Mouse (Mus musculus) midbrain, embryonic 12.5 days (tissue): ENCODE data around the gene Ccdc160. TPM values are rescaled to one million over a fixed set of nuclear protein-coding genes. Genes with fewer than 3 reads are reported as not detected.

ENCODE experiments used
- ATAC-seq: fragments of 200-750 bp; cut with Nextera tagmentation; 2 replicates; pipeline ENCODE4 v1.8.0; 2017; ENCODE audit warnings: low read depth, moderate TSS enrichment, moderate library complexity; ENCODE audit not compliant: low FRiP score
- H3K27ac ChIP-seq: fragments of 300-500 bp; sonication (generic); replicated peaks from 2 replicates; pipeline ENCODE4 v1.5.1; 2016; ENCODE audit warnings: mild to moderate bottlenecking
- H3K27me3 ChIP-seq: fragments of 300-500 bp; sonication (generic); 2 replicates; pipeline ENCODE4 v1.6.1; 2016; ENCODE audit warnings: mild to moderate bottlenecking
- H3K36me3 ChIP-seq: fragments of 300-500 bp; sonication (generic); 2 replicates; pipeline ENCODE4 v1.6.1; 2016
- H3K4me1 ChIP-seq: fragments of 300-500 bp; sonication (generic); 2 replicates; pipeline ENCODE4 v1.6.1; 2016
- H3K4me2 ChIP-seq: fragments of 300-500 bp; sonication (generic); replicated peaks from 2 replicates; pipeline ENCODE4 v1.6.1; 2016; ENCODE audit warnings: mild to moderate bottlenecking, moderate library complexity
- H3K4me3 ChIP-seq: fragments of 300-500 bp; sonication (generic); 2 replicates; pipeline ENCODE4 v1.5.1; 2016; ENCODE audit warnings: mild to moderate bottlenecking
- H3K9ac ChIP-seq: fragments of 300-500 bp; sonication (generic); replicated peaks from 2 replicates; pipeline ENCODE4 v1.6.1; 2016; ENCODE audit warnings: mild to moderate bottlenecking, moderate library complexity
- H3K9me3 ChIP-seq: fragments of 300-500 bp; sonication (generic); 2 replicates; pipeline ENCODE4 v1.6.1; 2016; ENCODE audit warnings: mild to moderate bottlenecking
- WGBS: fragments of 180-500 bp; shearing (Covaris S2); methylation state at CpG from one replicate; pipeline ENCODE4 v1.1.7; 2016; 5-methylcytosine and 5-hydroxymethylcytosine counted together
- polyA plus RNA-seq: library from polyadenylated mRNA; unstranded; fragments of >200 nt; fragmentation: Nextera tagmentation; extraction: Ambion mirVana; gene quantifications from 2 replicates; pipeline ENCODE4 v1.2.1, GENCODE M21; 2016

The Ccdc160 gene
- 5.4 and 5.5 TPM in 2 replicates for polyA plus RNA-seq

DNA sequence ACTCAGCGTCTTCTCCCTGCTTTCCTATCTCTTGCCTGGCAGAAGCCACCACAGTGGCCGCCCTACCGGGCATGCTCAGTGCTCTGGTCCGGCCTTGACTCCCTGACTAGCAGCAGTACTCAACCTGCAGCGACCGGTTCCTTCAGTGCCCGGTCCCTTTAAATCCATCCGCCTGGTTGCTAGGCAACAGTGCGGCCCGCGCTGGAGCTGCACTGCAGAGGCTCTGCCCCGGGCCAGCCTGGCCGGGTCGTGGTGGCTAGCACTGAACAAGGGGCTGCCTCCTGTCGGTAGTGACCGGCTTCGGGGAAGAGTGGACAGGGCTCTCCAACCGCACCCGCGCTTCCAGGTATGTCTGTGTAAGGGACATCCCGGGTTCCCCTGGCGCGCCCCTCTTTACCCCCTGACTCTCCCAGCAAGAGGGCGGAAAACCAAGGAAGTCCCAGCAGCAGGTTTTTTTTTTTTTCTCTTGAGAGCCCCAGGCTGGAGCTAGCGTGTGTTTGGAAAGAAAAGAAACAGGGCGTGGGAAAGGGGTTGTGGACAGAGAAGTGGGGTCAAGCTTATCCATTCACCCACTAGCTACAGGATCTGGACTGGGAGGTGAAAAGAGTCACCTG lies at the start of gene Ccdc160:
TSS of gene Ccdc160 (plus strand) at position 221 of the 614 bp plus-strand sequence.
- H3K9me3 ChIP-seq, result no peaks in the 10 kb centered on the region
- H3K9ac ChIP-seq, result peak within 1 kb of the TSS; percentile 56
- H3K4me3 ChIP-seq, result peak within 1 kb of the TSS; percentile 43
- 13% methylated on average over 26 of the region's 26 CpGs for WGBS
- peaks cover 5% of the 10 kb centered on the region; the same call in 1 of the 2 replicates for H3K4me1 ChIP-seq
- ATAC-seq, result peak; percentile 99
- H3K27me3 ChIP-seq, result no peaks in the 10 kb centered on the region
- peak within 1 kb of the TSS; percentile 40 for H3K27ac ChIP-seq
- no peaks in the 10 kb centered on the region for H3K36me3 ChIP-seq
- H3K4me2 ChIP-seq, result peak within 1 kb of the TSS; percentile 46

DNA sequence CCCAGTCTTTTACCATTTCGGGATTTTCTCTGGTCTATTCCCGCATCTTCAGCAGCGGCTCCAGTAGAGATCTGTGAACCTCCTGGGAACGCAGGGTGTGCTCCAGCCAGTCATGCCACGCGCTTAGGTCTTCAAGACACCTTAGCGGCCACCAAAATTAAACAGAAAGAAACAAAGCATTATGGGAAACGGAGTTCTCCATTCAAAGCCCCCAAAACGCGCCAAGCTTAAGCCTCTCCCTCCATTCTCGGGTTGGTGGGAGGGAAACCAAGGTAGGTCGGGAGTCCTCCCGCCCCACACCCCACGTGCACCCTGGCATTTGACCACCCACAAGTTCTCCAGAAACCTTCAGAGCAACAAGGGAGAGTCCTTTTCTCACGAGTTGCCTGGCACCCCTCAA lies 47.2 kb upstream of the Ccdc160 start:
- H3K9ac ChIP-seq, result peak overlapping the region; percentile 44; the same call in 1 of the 2 replicates
- no peaks in the 10 kb centered on the region for H3K27me3 ChIP-seq
- H3K4me3 ChIP-seq, result peak overlapping the region; percentile 49
- no peaks in the 10 kb centered on the region for H3K36me3 ChIP-seq
- no peak for ATAC-seq
- peaks cover 7% of the 10 kb centered on the region; the same call in 1 of the 2 replicates for H3K4me1 ChIP-seq
- no peaks in the 10 kb centered on the region for H3K9me3 ChIP-seq
- no peak overlapping the region for H3K27ac ChIP-seq
- 24% methylated on average over 15 of the region's 15 CpGs for WGBS
- H3K4me2 ChIP-seq, result peak overlapping the region; percentile 80

GRCm38 (mm10) chrX:52744201-52745051 lies 46.6 kb upstream of the Ccdc160 start:
- H3K4me1 ChIP-seq, result peaks cover 7% of the 10 kb centered on the region; the same call in 1 of the 2 replicates
- peak overlapping the region; percentile 49 for H3K4me3 ChIP-seq
- H3K9me3 ChIP-seq, result no peaks in the 10 kb centered on the region
- peak overlapping the region; percentile 80 for H3K4me2 ChIP-seq
- no peaks in the 10 kb centered on the region for H3K27me3 ChIP-seq
- H3K9ac ChIP-seq, result peak overlapping the region; percentile 44
- peak; percentile 69 for ATAC-seq
- H3K27ac ChIP-seq, result no peak overlapping the region
- 16% methylated on average over 38 of the region's 50 CpGs for WGBS
- no peaks in the 10 kb centered on the region for H3K36me3 ChIP-seq

GRCm38 (mm10) chrX:52745462-52745861 lies 45.5 kb upstream of the Ccdc160 start:
- Histone ChIP-seq H3K9ac (no peak overlapping the region), H3K27ac (no peak overlapping the region), H3K36me3 (no peaks in the 10 kb centered on the region), H3K4me3 (no peak overlapping the region), H3K4me1 (peaks cover 7% of the 10 kb centered on the region; the same call in 1 of the 2 replicates), H3K27me3 (no peaks in the 10 kb centered on the region), H3K9me3 (no peaks in the 10 kb centered on the region), H3K4me2 (peak overlapping the region; percentile 80)
- 0 out of 2 replicates have a peak, but pooled peaks have one; percentile 12 for ATAC-seq
- WGBS, result 15% methylated on average over 8 of the region's 8 CpGs

GRCm38 (mm10) chrX:52745917-52746316 lies 45.1 kb upstream of the Ccdc160 start:
- peaks cover 7% of the 10 kb centered on the region; the same call in 1 of the 2 replicates for H3K4me1 ChIP-seq
- ATAC-seq, result no peak
- no peak overlapping the region for H3K9ac ChIP-seq
- no peaks in the 10 kb centered on the region for H3K36me3 ChIP-seq
- WGBS, result 26% methylated on average over 10 of the region's 10 CpGs
- H3K27ac ChIP-seq, result no peak overlapping the region
- H3K9me3 ChIP-seq, result no peaks in the 10 kb centered on the region
- H3K4me3 ChIP-seq, result no peak overlapping the region
- 0 out of 2 replicates have a peak overlapping the region, but pooled peaks have one; percentile 80 for H3K4me2 ChIP-seq
- no peaks in the 10 kb centered on the region for H3K27me3 ChIP-seq

DNA sequence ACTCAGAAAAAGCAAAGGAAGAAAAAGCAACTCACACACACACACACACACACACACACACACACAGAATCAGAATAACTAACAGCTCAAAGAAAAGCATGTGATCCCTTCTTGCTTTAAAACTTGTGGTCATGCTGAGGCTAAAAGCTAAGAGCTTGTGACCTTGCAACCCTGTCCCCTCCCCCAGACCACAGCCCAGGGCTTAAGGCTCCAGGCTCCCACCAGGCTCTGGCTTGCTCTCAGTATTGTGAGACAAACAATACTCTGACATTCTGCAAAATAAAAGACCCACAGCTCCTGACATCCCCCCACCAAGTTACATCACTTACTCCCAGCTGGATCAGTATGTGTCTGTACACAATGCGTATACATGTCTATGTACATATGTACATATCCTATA lies 44.2 kb upstream of the Ccdc160 start:
- 0 out of 2 replicates have a peak, but pooled peaks have one; percentile 52 for ATAC-seq
- no peaks in the 10 kb centered on the region for H3K27me3 ChIP-seq
- no peaks in the 10 kb centered on the region for H3K36me3 ChIP-seq
- H3K4me1 ChIP-seq, result peaks cover 7% of the 10 kb centered on the region; the same call in 1 of the 2 replicates
- H3K9me3 ChIP-seq, result no peaks in the 10 kb centered on the region
- no peak overlapping the region for H3K4me3 ChIP-seq
- no peak overlapping the region for H3K9ac ChIP-seq
- no peak overlapping the region for H3K27ac ChIP-seq
- WGBS, result 24% methylated on average over 1 of the region's 1 CpGs
- H3K4me2 ChIP-seq, result no peak overlapping the region

DNA sequence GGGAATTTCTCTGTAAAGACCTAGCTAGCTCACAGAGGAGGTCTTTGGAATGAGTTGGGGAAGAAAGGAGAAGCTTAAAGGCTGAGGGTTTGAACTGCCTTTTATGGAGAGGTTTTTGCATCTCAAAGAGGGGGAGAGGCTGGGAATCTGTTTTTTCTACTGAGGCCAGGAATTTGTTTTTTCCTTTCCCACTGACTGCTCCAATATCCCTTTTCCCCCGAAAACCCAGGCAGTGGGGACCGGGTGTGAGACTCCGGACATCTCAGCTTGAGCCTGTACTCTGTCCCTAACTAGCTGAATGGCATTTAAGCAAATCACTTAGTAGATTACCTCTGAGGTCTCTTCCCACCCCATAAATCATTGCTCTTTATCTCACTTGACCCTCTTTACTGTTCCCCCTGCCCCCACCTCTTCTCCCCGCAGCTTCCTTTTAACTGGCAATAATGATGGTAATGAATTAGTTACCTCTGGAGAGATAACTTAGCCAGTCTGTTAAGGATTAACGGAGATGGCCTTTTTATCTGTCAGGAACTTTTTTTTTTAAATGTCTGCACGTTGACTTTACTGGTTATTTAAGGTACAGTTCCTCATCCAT lies 37.4 kb upstream of the Ccdc160 start:
- Histone ChIP-seq H3K4me1 (no peaks in the 10 kb centered on the region), H3K36me3 (no peaks in the 10 kb centered on the region), H3K9me3 (no peaks in the 10 kb centered on the region), H3K9ac (no peak overlapping the region), H3K4me3 (no peak overlapping the region), H3K27me3 (no peaks in the 10 kb centered on the region), H3K4me2 (no peak overlapping the region), H3K27ac (no peak overlapping the region)
- ATAC-seq, result no peak
- 23% methylated on average over 6 of the region's 6 CpGs for WGBS

DNA sequence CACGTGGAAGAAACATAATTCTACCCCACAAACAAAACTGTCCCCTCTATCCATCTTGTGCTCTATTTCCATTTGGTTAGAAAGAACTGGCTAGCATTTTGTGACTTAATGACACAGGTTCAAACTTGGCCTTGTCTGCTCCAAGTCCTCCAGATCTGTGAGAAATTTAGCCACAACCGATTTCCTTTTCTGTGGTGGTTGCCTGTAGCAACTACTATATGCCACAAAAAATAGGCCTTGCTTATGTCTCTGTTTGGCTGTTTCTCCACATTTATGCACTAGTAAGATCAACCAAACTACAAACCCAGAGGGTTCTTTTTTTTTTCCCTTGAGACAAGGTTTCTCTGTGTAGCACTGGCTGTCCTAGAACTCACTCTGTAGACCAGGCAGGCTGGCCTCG lies 33.8 kb upstream of the Ccdc160 start:
- Histone ChIP-seq H3K9me3 (no peaks in the 10 kb centered on the region), H3K9ac (no peak overlapping the region), H3K4me1 (no peaks in the 10 kb centered on the region), H3K4me3 (no peak overlapping the region), H3K36me3 (no peaks in the 10 kb centered on the region), H3K4me2 (no peak overlapping the region), H3K27me3 (no peaks in the 10 kb centered on the region), H3K27ac (no peak overlapping the region)
- 94% methylated on average over 3 of the region's 3 CpGs for WGBS
- no peak for ATAC-seq

GRCm38 (mm10) chrX:52759232-52759631 lies 31.8 kb upstream of the Ccdc160 start:
- ATAC-seq, result no peak
- no peak overlapping the region for H3K27ac ChIP-seq
- no peaks in the 10 kb centered on the region for H3K9me3 ChIP-seq
- no peak overlapping the region for H3K4me2 ChIP-seq
- no peaks in the 10 kb centered on the region for H3K4me1 ChIP-seq
- H3K36me3 ChIP-seq, result no peaks in the 10 kb centered on the region
- H3K27me3 ChIP-seq, result no peaks in the 10 kb centered on the region
- no peak overlapping the region for H3K9ac ChIP-seq
- 71% methylated on average over 2 of the region's 2 CpGs for WGBS
- no peak overlapping the region for H3K4me3 ChIP-seq

GRCm38 (mm10) chrX:52760191-52760945 lies 30.6 kb upstream of the Ccdc160 start:
- ATAC-seq, result no peak
- 71% methylated on average over 4 of the region's 4 CpGs for WGBS
- no peak overlapping the region for H3K4me2 ChIP-seq

GRCm38 (mm10) chrX:52762221-52762620 lies 28.8 kb upstream of the Ccdc160 start:
- no peak overlapping the region for H3K9ac ChIP-seq
- no peak overlapping the region for H3K27ac ChIP-seq
- 62% methylated on average over 4 of the region's 4 CpGs for WGBS
- H3K4me2 ChIP-seq, result no peak overlapping the region
- no peak overlapping the region for H3K4me3 ChIP-seq
- no peaks in the 10 kb centered on the region for H3K4me1 ChIP-seq
- no peaks in the 10 kb centered on the region for H3K27me3 ChIP-seq
- H3K36me3 ChIP-seq, result no peaks in the 10 kb centered on the region
- ATAC-seq, result no peak
- H3K9me3 ChIP-seq, result no peaks in the 10 kb centered on the region

More at GRCm38 (mm10) chrX:52760191-52760945, 30.6 kb upstream of the Ccdc160 start:
- H3K36me3 ChIP-seq, result no peaks in the 10 kb centered on the region
- H3K9ac ChIP-seq, result no peak overlapping the region
- no peaks in the 10 kb centered on the region for H3K27me3 ChIP-seq
- no peak overlapping the region for H3K27ac ChIP-seq
- no peak overlapping the region for H3K4me3 ChIP-seq
- no peaks in the 10 kb centered on the region for H3K9me3 ChIP-seq
- H3K4me1 ChIP-seq, result no peaks in the 10 kb centered on the region
